Mouse (Mus musculus) lung, embryonic 14.5 days (tissue): Measurements from ENCODE around the gene Olfr837. TPM values are rescaled to one million over a fixed set of nuclear protein-coding genes. Genes with fewer than 3 reads are reported as not detected.
"Not testable (repeated sequence)": the region's sequence is repeated elsewhere in the genome, so short reads cannot be mapped to it uniquely, and the experiment has no call there.

Experiments used
- ATAC-seq: fragments of 200-750 bp; cut with Nextera tagmentation; 2 replicates; pipeline ENCODE4 v1.8.0; 2017; ENCODE audit warnings: mild to moderate bottlenecking, moderate TSS enrichment, moderate library complexity; ENCODE audit not compliant: insufficient read depth
- DNase-seq: peaks from one replicate; pipeline ENCODE4 v3.0.0-alpha.2; 2015
- H3K27ac ChIP-seq: fragments of 300-500 bp; sonication (generic); 2 replicates; pipeline ENCODE4 v1.5.1; 2014; ENCODE audit warnings: low read depth, mild to moderate bottlenecking, moderate library complexity
- H3K27me3 ChIP-seq: fragments of 300-500 bp; sonication (generic); 2 replicates; pipeline ENCODE4 v1.6.1; 2014; ENCODE audit warnings: low read length, control low read depth; ENCODE audit not compliant: insufficient read depth
- H3K36me3 ChIP-seq: fragments of 300-500 bp; sonication (generic); 2 replicates; pipeline ENCODE4 v1.6.1; 2014; ENCODE audit warnings: control low read depth; ENCODE audit not compliant: insufficient read depth
- H3K4me1 ChIP-seq: fragments of 300-500 bp; sonication (generic); 2 replicates; pipeline ENCODE4 v1.6.1; 2014; ENCODE audit warnings: antibody characterized with exemption, control low read depth; ENCODE audit not compliant: insufficient read depth
- H3K4me2 ChIP-seq: fragments of 300-500 bp; sonication (generic); 2 replicates; pipeline ENCODE4 v1.6.1; 2014; ENCODE audit warnings: mild to moderate bottlenecking
- H3K4me3 ChIP-seq: fragments of 300-500 bp; sonication (generic); 2 replicates; pipeline ENCODE4 v1.5.1; 2014; ENCODE audit warnings: low read depth, low read length
- H3K9ac ChIP-seq: fragments of 300-500 bp; sonication (generic); 2 replicates; pipeline ENCODE4 v1.6.1; 2014
- H3K9me3 ChIP-seq: fragments of 300-500 bp; sonication (generic); 2 replicates; pipeline ENCODE4 v1.6.1; 2016; ENCODE audit warnings: low read depth, low read length, control low read depth
- CTCF ChIP-seq: IDR thresholded peaks from 2 replicates; pipeline ENCODE4 v1.5.1; 2016; ENCODE audit warnings: antibody characterized with exemption, low read depth
- WGBS: fragments of 180-500 bp; shearing (Covaris S2); extraction: QIAGEN DNeasy Blood & Tissue Kit; methylation state at CpG from one replicate; pipeline ENCODE4 v1.1.7; 2014; 5-methylcytosine and 5-hydroxymethylcytosine counted together
- polyA plus RNA-seq: library from polyadenylated mRNA; unstranded; fragments of >200 nt; fragmentation: Nextera tagmentation; extraction: Ambion mirVana; gene quantifications from 2 replicates; pipeline ENCODE4 v1.2.1, GENCODE M21; 2014

Gene Olfr837
- polyA plus RNA-seq: not detected in 2 replicates

DNA sequence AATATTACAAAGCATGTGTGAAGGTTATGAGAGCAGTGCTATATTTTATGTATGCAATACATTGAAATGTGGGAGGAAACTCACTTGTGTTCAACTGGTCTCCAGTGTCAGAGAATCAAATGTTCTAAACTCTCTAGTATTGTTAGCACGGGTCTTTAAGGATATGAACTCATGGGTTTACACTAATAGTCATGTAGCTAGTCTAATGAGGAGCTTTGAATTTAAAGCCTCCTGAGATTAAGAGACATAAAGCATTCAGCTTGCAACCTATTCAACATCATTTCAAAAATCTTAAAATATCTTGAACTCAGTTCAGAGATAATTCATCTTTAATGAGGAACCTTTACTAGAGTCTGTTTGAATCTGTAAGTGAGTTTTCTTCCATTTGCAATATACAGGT, at the start of gene Olfr837:
Olfr837 (plus strand) TSS at position 301 of the 400 bp plus-strand sequence.
- Histone ChIP-seq H3K36me3 (no peaks in the 10 kb centered on the region), H3K9ac (no peak within 1 kb of the TSS), H3K27ac (no peak within 1 kb of the TSS), H3K27me3 (no peaks in the 10 kb centered on the region), H3K4me2 (no peak within 1 kb of the TSS), H3K4me3 (no peak within 1 kb of the TSS), H3K9me3 (no peaks in the 10 kb centered on the region), H3K4me1 (no peaks in the 10 kb centered on the region)
- DNase-seq (no peak), ATAC-seq (no peak)
- TF ChIP-seq CTCF: no peak
- WGBS: 61% methylated on average over 1 of the region's 1 CpGs

DNA sequence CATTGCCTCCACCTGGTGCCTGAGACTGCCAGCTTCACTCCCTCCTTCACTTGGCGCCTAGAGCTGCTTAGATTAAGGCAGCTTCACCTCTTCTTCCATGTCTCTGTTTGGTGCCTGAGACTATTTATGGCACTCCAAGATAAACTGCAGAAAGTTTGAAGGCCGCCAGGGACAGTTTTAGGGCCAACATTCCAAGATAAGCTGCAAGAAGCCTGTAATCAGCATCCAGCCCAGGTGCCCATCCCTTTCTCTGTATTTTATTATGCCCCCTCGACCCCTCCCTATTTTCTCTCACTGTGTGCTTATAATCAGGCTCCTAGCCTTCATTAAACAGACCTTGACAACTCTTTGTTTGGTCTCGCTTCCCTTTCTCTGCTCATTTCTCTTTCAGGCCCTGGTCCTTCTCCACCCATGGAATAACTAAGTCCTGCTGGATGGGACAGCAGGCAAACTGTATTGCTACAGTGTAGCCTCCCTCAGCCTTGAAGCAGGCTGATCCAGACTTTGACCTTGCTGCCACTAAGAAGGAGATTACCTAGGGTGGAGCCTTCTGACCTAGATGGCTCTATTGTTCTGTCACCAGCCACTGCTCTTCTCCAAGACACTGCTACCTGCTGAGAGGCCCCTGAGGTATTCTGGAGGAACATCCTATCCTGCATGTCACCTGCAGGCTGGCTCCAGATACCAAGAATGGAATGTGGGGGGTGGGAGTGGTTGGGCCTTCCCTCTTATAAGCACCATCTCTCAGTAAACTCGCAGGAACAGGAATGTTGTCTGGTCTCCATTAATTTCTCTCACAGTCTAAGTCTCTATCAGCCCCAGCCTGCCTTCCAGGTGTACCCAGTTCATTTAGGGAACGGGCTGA, 43.0 kb upstream of the Olfr837 start:
- not testable (repeated sequence) for H3K4me1 ChIP-seq, H3K27me3 ChIP-seq, H3K4me2 ChIP-seq, H3K9me3 ChIP-seq, H3K36me3 ChIP-seq, H3K9ac ChIP-seq, H3K4me3 ChIP-seq, ATAC-seq, H3K27ac ChIP-seq, DNase-seq
- WGBS: 59% methylated on average over 6 of the region's 6 CpGs

DNA sequence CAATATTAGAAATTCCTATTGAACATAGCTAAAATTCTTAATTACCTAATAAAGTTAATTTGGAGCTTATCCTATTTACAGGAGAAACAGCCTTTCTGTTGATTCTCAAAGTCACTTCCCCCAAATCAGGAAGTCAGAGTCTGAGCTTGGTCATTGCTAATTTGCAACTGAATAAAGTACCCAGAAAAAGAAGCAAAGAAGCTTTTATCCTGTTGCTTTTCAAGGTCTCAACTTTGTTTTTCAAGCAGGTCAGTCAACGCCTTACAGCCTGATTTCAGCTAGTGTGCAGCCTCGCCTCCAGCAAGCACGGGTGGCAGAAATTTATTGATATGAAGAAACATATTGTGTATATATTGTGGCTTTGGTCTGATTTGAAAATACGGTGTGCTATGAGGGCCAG, 38.8 kb upstream of the Olfr837 start:
- Histone ChIP-seq H3K4me1 (no peaks in the 10 kb centered on the region), H3K4me3 (no peak overlapping the region), H3K27ac (no peak overlapping the region), H3K4me2 (no peak overlapping the region), H3K9ac (no peak overlapping the region), H3K36me3 (no peaks in the 10 kb centered on the region), H3K9me3 (no peaks in the 10 kb centered on the region; the same call in 1 of the 2 replicates), H3K27me3 (no peaks in the 10 kb centered on the region)
- 80% methylated on average over 4 of the region's 4 CpGs for WGBS
- ATAC-seq (no peak), DNase-seq (no peak)
- TF ChIP-seq CTCF: no peak

DNA sequence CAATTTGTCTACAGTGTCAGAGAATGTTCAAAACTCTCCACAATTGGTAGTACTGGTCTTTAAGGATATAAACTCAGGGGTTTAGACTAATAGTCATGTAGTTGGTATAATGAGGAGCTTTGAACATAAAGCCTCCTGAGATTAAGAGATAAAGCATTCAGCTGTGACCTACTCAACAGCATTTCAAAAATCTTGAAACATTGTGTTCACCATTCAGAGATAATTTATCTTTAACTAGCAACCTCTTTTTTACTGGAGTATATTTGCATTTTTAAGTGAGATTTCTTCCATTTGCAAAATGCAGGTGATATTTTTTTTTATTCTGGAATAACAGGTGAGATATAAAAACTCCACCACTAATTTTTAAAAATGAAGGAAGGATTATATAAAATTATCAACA, 16.0 kb upstream of the Olfr837 start, which contains the start of gene Olfr836:
Olfr836 (plus strand) TSS at position 301 of the 400 bp plus-strand sequence.
- H3K27ac ChIP-seq: no peak within 1 kb of the TSS
- H3K4me1 ChIP-seq: no peaks in the 10 kb centered on the region
- H3K9me3 ChIP-seq: no peaks in the 10 kb centered on the region
- H3K4me3 ChIP-seq: no peak within 1 kb of the TSS
- H3K36me3 ChIP-seq: no peaks in the 10 kb centered on the region
- no peak for ATAC-seq
- TF ChIP-seq CTCF: no peak
- H3K27me3 ChIP-seq: no peaks in the 10 kb centered on the region
- H3K9ac ChIP-seq: no peak within 1 kb of the TSS
- no peak within 1 kb of the TSS for H3K4me2 ChIP-seq
- DNase-seq: no peak

DNA sequence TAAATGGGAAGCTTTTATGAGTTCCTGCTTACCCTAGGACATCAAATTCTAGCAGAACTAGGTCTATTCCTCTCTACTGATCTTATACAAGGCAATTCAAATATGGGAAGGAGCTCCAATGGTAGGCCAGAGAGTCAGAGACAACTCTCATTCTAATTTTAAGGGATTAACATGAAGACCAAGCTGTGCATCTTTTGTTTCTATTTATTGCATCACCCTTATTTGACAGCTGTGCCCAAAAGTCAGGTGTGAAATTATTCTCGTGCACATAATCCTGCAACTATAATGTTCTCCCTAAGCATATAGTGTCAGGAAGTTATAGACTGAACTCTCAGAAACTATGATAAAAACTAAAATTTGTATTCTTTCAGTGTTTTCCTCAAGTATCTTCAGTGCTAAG, 41.1 kb downstream of the Olfr837 start, which contains the start of gene Olfr839-ps1:
Olfr839-ps1 (minus strand) TSS at position 101 of the 400 bp plus-strand sequence.
- Histone ChIP-seq H3K27me3 (no peaks in the 10 kb centered on the region), H3K4me2 (no peak within 1 kb of the TSS), H3K9me3 (peaks cover 4% of the 10 kb centered on the region; the same call in 1 of the 2 replicates), H3K27ac (no peak within 1 kb of the TSS), H3K4me3 (no peak within 1 kb of the TSS), H3K9ac (no peak within 1 kb of the TSS), H3K4me1 (no peaks in the 10 kb centered on the region), H3K36me3 (no peaks in the 10 kb centered on the region)
- WGBS: 78% methylated on average over 1 of the region's 1 CpGs
- no peak for TF ChIP-seq CTCF
- DNase-seq (no peak), ATAC-seq (no peak)

Other genes with a start within 250 kb of the Olfr837 start
- not detected in 2 replicates for gene Olfr832, start 199.2 kb upstream of the Olfr837 start, polyA plus RNA-seq
- not detected in 2 replicates for gene Olfr834, start 148.3 kb upstream of the Olfr837 start, polyA plus RNA-seq
- gene Olfr835, start 103.6 kb upstream of the Olfr837 start, polyA plus RNA-seq: not detected in 2 replicates
- gene Olfr836, start 15.9 kb upstream of the Olfr837 start, polyA plus RNA-seq: not detected in 2 replicates
- gene Olfr839-ps1, start 41.0 kb downstream of the Olfr837 start, polyA plus RNA-seq: not detected in 2 replicates
- not detected in 2 replicates for gene Olfr843, start 115.7 kb downstream of the Olfr837 start, polyA plus RNA-seq
- gene Olfr844, start 180.0 kb downstream of the Olfr837 start, polyA plus RNA-seq: not detected in 2 replicates
- gene Olfr845, start 200.1 kb downstream of the Olfr837 start, polyA plus RNA-seq: not detected in 2 replicates
- not detected in 2 replicates for gene Olfr846, start 227.7 kb downstream of the Olfr837 start, polyA plus RNA-seq
- gene Olfr847, start 242.4 kb downstream of the Olfr837 start, polyA plus RNA-seq: not detected in 2 replicates